Mouse (Mus musculus): ENCODE measurements around the gene Cacna2d3. TPM values are rescaled to one million over a fixed set of nuclear protein-coding genes. Genes with fewer than 3 reads are reported as not detected.

Gene Cacna2d3
- polyA plus RNA-seq, 1 experiment from 2014 or later = 0.99 TPM

DNA sequence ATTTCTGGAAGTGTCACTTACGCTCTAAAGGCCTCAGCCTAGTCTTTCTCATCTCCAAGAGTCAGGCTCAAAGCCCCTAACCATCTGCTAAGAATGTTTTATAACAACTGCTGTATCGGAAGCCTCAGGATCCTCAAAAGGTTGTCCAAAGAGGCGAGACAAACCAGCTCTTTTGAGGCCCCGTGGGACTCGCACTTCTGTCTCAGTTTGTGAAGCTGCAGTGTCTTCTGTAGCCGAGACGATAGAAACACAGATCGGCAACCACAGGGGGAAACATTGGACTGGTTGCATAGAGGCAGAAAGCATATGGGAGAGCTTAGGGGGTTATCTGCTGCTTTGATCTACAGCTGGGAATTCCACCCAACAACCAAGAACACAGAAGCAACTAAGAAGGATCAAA is 327.9 kb downstream of the Cacna2d3 start:
- Histone ChIP-seq H3K4me2 (replicated peaks; ENCODE audit: low read depth) (no peak overlapping the region), H3K9me3 (ENCODE audit: control insufficient read depth) (no peaks in the 10 kb centered on the region), H3K9ac (ENCODE audit: low read depth, low read length) (no peak overlapping the region), H3K27me3 (replicated peaks; ENCODE audit: control insufficient read depth, insufficient read depth, low read length) (no peaks in the 10 kb centered on the region), H3K4me1 (replicated peaks; ENCODE audit: control insufficient read depth, insufficient read depth, low read length) (no peaks in the 10 kb centered on the region), H3K4me3 (ENCODE audit: low read depth, low read length) (no peak overlapping the region), H3K27ac (ENCODE audit: low read depth, low read length) (no peak overlapping the region), H3K36me3 (ENCODE audit: control insufficient read depth, insufficient read depth) (no peaks in the 10 kb centered on the region)
- no peak for ATAC-seq
- 85% methylated on average over 8 of the region's 8 CpGs for WGBS
- no peak for TF ChIP-seq CTCF (IDR thresholded peaks at IDR 0.05; ENCODE audit: low read depth)

DNA sequence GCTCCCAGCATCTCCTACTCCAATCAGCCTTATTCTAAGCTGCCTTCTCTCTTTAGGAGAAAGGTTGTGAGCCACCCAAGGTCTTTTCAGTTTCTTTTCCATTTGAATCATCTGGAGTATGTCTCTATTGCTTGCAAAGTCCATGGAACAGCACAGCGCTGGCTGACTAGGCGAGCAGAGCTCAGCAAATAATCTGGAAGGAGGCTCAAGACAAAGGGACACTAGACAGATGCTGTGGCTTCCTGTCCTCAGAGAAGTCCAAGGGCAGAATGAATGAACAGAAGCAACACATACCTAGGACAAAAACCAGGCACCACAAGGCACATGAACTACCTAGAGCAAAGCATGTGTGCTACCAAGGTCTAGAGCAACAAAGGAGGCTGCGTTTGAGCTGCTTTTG is 328.8 kb downstream of the Cacna2d3 start:
- no peak overlapping the region for H3K4me2 ChIP-seq (replicated peaks; ENCODE audit: low read depth)
- WGBS = 83% methylated on average over 3 of the region's 3 CpGs
- TF ChIP-seq CTCF (IDR thresholded peaks at IDR 0.05; ENCODE audit: low read depth) = no peak
- no peaks in the 10 kb centered on the region for H3K4me1 ChIP-seq (replicated peaks; ENCODE audit: control insufficient read depth, insufficient read depth, low read length)
- H3K9ac ChIP-seq (ENCODE audit: low read depth, low read length) = no peak overlapping the region
- H3K27ac ChIP-seq (ENCODE audit: low read depth, low read length) = no peak overlapping the region
- no peaks in the 10 kb centered on the region for H3K27me3 ChIP-seq (replicated peaks; ENCODE audit: control insufficient read depth, insufficient read depth, low read length)
- H3K9me3 ChIP-seq (ENCODE audit: control insufficient read depth) = no peaks in the 10 kb centered on the region
- ATAC-seq = no peak
- no peak overlapping the region for H3K4me3 ChIP-seq (ENCODE audit: low read depth, low read length)
- H3K36me3 ChIP-seq (ENCODE audit: control insufficient read depth, insufficient read depth) = no peaks in the 10 kb centered on the region

DNA sequence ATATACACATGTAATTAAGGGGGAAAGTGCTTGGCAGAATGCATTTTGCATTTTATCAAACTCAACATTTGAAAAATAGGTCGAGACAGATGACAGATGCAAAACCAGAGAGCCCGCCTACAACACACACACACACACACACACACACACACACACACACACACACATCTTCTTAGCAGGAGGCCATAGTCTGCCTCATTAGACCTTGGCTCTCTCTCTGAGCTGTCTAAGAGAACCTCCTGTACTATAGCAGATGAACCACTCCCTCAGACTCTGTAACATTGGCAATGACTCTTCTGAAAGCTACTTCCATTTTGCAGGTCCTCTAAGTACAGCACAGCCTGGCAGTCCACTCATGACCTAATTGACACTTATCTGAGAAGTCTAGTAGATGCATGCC is 330.2 kb downstream of the Cacna2d3 start:
- H3K27me3 ChIP-seq (replicated peaks; ENCODE audit: control insufficient read depth, insufficient read depth, low read length) = no peaks in the 10 kb centered on the region
- H3K9ac ChIP-seq (ENCODE audit: low read depth, low read length) = no peak overlapping the region
- no peak overlapping the region for H3K27ac ChIP-seq (ENCODE audit: low read depth, low read length)
- no peaks in the 10 kb centered on the region for H3K4me1 ChIP-seq (replicated peaks; ENCODE audit: control insufficient read depth, insufficient read depth, low read length)
- no peak overlapping the region for H3K4me3 ChIP-seq (ENCODE audit: low read depth, low read length)
- WGBS = 74% methylated on average over 2 of the region's 2 CpGs
- H3K36me3 ChIP-seq (ENCODE audit: control insufficient read depth, insufficient read depth) = no peaks in the 10 kb centered on the region
- no peak for TF ChIP-seq CTCF (IDR thresholded peaks at IDR 0.05; ENCODE audit: low read depth)
- ATAC-seq = no peak
- H3K9me3 ChIP-seq (ENCODE audit: control insufficient read depth) = no peaks in the 10 kb centered on the region
- no peak overlapping the region for H3K4me2 ChIP-seq (replicated peaks; ENCODE audit: low read depth)

DNA sequence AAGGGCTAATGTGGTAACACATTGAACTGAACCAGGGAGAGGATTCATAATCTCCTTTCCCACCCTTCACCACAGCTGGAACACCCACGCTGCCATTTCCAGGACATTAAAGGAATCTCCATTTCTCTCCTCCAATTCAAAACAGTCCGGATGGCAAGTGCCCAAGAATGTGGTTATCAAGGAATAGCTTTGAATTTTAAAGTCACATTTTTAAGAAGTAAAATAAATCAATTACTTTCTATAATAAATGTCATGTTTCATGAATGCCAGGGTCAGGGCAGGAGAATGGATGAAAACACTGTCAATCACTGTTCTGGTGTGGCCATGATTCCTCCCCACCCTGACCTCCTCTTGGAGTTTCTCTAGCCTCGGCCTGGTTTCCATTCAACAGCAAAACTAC is 333.9 kb downstream of the Cacna2d3 start:
- TF ChIP-seq CTCF (IDR thresholded peaks at IDR 0.05; ENCODE audit: low read depth) = no peak
- ATAC-seq = no peak
- Histone ChIP-seq H3K27me3 (replicated peaks; ENCODE audit: control insufficient read depth, insufficient read depth, low read length) (no peaks in the 10 kb centered on the region), H3K4me1 (replicated peaks; ENCODE audit: control insufficient read depth, insufficient read depth, low read length) (no peaks in the 10 kb centered on the region), H3K4me2 (replicated peaks; ENCODE audit: low read depth) (no peak overlapping the region), H3K9me3 (ENCODE audit: control insufficient read depth) (no peaks in the 10 kb centered on the region), H3K9ac (ENCODE audit: low read depth, low read length) (no peak overlapping the region), H3K36me3 (ENCODE audit: control insufficient read depth, insufficient read depth) (no peaks in the 10 kb centered on the region), H3K4me3 (ENCODE audit: low read depth, low read length) (no peak overlapping the region), H3K27ac (ENCODE audit: low read depth, low read length) (no peak overlapping the region)
- WGBS = 74% methylated on average over 3 of the region's 3 CpGs

DNA sequence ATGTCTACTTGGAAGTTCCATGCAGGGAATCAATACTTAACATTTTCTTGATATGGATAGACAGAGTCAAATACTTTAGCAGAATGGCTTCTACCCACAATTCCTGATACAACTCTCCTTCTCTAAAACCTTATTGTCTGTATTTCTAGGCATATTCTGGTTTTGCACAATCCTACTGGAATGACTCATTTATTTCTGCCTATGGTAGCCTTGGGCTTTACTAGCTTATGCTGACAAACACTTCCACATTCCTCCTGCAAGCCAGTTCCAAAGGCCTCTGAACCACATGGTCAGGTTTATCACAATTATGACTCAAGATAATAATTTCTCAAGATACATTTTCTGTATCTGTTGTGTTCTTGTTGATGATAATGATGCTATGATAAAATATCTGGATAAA is 336.2 kb downstream of the Cacna2d3 start:
- Histone ChIP-seq H3K27ac (ENCODE audit: low read depth, low read length) (no peak overlapping the region), H3K9ac (ENCODE audit: low read depth, low read length) (no peak overlapping the region), H3K4me1 (replicated peaks; ENCODE audit: control insufficient read depth, insufficient read depth, low read length) (no peaks in the 10 kb centered on the region), H3K27me3 (replicated peaks; ENCODE audit: control insufficient read depth, insufficient read depth, low read length) (no peaks in the 10 kb centered on the region), H3K9me3 (ENCODE audit: control insufficient read depth) (no peaks in the 10 kb centered on the region), H3K4me3 (ENCODE audit: low read depth, low read length) (no peak overlapping the region), H3K4me2 (replicated peaks; ENCODE audit: low read depth) (no peak overlapping the region), H3K36me3 (ENCODE audit: control insufficient read depth, insufficient read depth) (no peaks in the 10 kb centered on the region)
- TF ChIP-seq CTCF (IDR thresholded peaks at IDR 0.05; ENCODE audit: low read depth) = no peak
- no peak for ATAC-seq

DNA sequence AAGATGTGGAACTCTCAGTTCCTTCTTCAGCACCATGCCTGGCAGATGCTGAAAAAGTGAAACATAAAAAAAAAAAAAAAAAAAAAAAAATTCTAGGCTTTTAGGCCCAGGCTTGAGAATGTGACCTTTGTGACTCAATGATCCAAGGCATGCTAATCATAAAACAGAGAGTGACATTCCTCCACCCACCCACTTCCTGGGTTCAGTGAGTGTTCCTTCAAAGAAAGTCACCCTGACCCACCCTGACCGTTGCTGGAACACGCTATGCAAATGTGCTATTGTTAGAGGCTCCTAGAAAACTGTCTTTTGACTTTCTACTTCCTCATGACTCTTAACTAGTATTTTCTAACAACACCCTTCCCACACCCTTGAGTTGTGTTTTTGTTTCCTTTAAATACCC is 338.9 kb downstream of the Cacna2d3 start:
- no peak overlapping the region for H3K4me2 ChIP-seq (replicated peaks; ENCODE audit: low read depth)
- H3K4me1 ChIP-seq (replicated peaks; ENCODE audit: control insufficient read depth, insufficient read depth, low read length) = no peaks in the 10 kb centered on the region
- H3K9me3 ChIP-seq (ENCODE audit: control insufficient read depth) = no peaks in the 10 kb centered on the region
- ATAC-seq = no peak
- H3K9ac ChIP-seq (ENCODE audit: low read depth, low read length) = no peak overlapping the region
- H3K4me3 ChIP-seq (ENCODE audit: low read depth, low read length) = no peak overlapping the region
- H3K27me3 ChIP-seq (replicated peaks; ENCODE audit: control insufficient read depth, insufficient read depth, low read length) = no peaks in the 10 kb centered on the region
- 66% methylated on average over 2 of the region's 2 CpGs for WGBS
- H3K27ac ChIP-seq (ENCODE audit: low read depth, low read length) = no peak overlapping the region
- no peaks in the 10 kb centered on the region for H3K36me3 ChIP-seq (ENCODE audit: control insufficient read depth, insufficient read depth)
- no peak for TF ChIP-seq CTCF (IDR thresholded peaks at IDR 0.05; ENCODE audit: low read depth)

DNA sequence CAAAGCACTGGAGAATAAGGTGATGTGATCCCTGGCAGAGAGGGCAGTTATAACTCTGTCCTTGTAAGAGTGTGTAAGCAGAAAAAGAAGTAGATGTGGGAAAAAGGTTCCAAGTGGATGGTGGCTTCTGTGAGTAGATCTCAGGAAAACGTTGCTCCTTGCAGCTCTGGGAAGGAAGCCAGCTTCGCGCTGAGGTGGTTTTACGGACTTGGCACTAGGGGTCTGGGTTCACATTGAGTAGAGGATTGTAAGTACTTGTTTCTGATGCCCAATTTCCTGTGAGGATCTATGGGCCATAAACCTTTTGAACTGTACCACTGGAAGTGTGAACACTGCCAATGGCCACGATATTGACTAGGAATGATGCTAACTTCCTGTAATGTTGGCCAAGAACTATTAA is 354.8 kb downstream of the Cacna2d3 start:
- no peak overlapping the region for H3K4me3 ChIP-seq (ENCODE audit: low read depth, low read length)
- WGBS = 85% methylated on average over 5 of the region's 5 CpGs
- H3K9me3 ChIP-seq (ENCODE audit: control insufficient read depth) = no peaks in the 10 kb centered on the region
- H3K27me3 ChIP-seq (replicated peaks; ENCODE audit: control insufficient read depth, insufficient read depth, low read length) = no peaks in the 10 kb centered on the region
- H3K27ac ChIP-seq (ENCODE audit: low read depth, low read length) = no peak overlapping the region
- H3K9ac ChIP-seq (ENCODE audit: low read depth, low read length) = no peak overlapping the region
- ATAC-seq = no peak
- no peaks in the 10 kb centered on the region for H3K36me3 ChIP-seq (ENCODE audit: control insufficient read depth, insufficient read depth)
- no peak for TF ChIP-seq CTCF (IDR thresholded peaks at IDR 0.05; ENCODE audit: low read depth)
- no peaks in the 10 kb centered on the region for H3K4me1 ChIP-seq (replicated peaks; ENCODE audit: control insufficient read depth, insufficient read depth, low read length)
- H3K4me2 ChIP-seq (replicated peaks; ENCODE audit: low read depth) = no peak overlapping the region
